Mouse (Mus musculus): ENCODE measurements around the gene Fars2. TPM values are rescaled to one million over a fixed set of nuclear protein-coding genes. Genes with fewer than 3 reads are reported as not detected.

Gene Fars2
- total RNA-seq (2014; fragmentation: Nextera tagmentation) (35.2 and 40.0 TPM in 2 replicates), total RNA-seq (2017) (57.4 and 64.2 TPM in 2 replicates)

GRCm38 (mm10) chr13:36117143-36118014 is at the start of gene Fars2, which contains the start of gene Lyrm4:
Gene Fars2 (plus strand): TSS chr13:36117412.
Gene Lyrm4 (minus strand): TSS chr13:36117526.
- peak; percentile 94 for ATAC-seq (replicated peaks; ENCODE audit: poor library complexity, severe bottlenecking)

- peak; percentile 100 for ATAC-seq (replicated peaks; ENCODE audit: poor library complexity, severe bottlenecking)
These were observed 42.7 kb upstream of the Fars2 start for GRCm38 (mm10) chr13:36074484-36074883.

- no peak for ATAC-seq (replicated peaks; ENCODE audit: poor library complexity, severe bottlenecking)
These were observed 35.6 kb upstream of the Fars2 start for GRCm38 (mm10) chr13:36081591-36081990.

GRCm38 (mm10) chr13:36084701-36085100 is 32.5 kb upstream of the Fars2 start:
- ATAC-seq (replicated peaks; ENCODE audit: poor library complexity, severe bottlenecking): no peak

GRCm38 (mm10) chr13:36085971-36086370 is 31.2 kb upstream of the Fars2 start:
- no peak for ATAC-seq (replicated peaks; ENCODE audit: poor library complexity, severe bottlenecking)

GRCm38 (mm10) chr13:36086608-36087391 is 30.4 kb upstream of the Fars2 start:
- peak; percentile 72 for ATAC-seq (replicated peaks; ENCODE audit: poor library complexity, severe bottlenecking)

- no peak for ATAC-seq (replicated peaks; ENCODE audit: poor library complexity, severe bottlenecking)
These were observed 29.8 kb upstream of the Fars2 start for GRCm38 (mm10) chr13:36087427-36087826.

- peak; percentile 91 for ATAC-seq (replicated peaks; ENCODE audit: poor library complexity, severe bottlenecking)
These were observed 29.0 kb upstream of the Fars2 start for GRCm38 (mm10) chr13:36088168-36088567.

- ATAC-seq (replicated peaks; ENCODE audit: poor library complexity, severe bottlenecking): no peak
These were observed 20.4 kb upstream of the Fars2 start for GRCm38 (mm10) chr13:36096684-36097383.

GRCm38 (mm10) chr13:36105591-36105990 is 11.6 kb upstream of the Fars2 start:
- no peak for ATAC-seq (replicated peaks; ENCODE audit: poor library complexity, severe bottlenecking)

- ATAC-seq (replicated peaks; ENCODE audit: poor library complexity, severe bottlenecking): peak; percentile 96
These were observed 8.7 kb upstream of the Fars2 start for GRCm38 (mm10) chr13:36108528-36108927.

- no peak for ATAC-seq (replicated peaks; ENCODE audit: poor library complexity, severe bottlenecking)
These were observed 5.9 kb upstream of the Fars2 start for GRCm38 (mm10) chr13:36111331-36111730.

GRCm38 (mm10) chr13:36113181-36113580 is 4.0 kb upstream of the Fars2 start:
- no peak for ATAC-seq (replicated peaks; ENCODE audit: poor library complexity, severe bottlenecking)

- ATAC-seq (replicated peaks; ENCODE audit: poor library complexity, severe bottlenecking): 0 out of 2 replicates have a peak, but pooled peaks have one; percentile 8
These were observed 581 bp upstream of the Fars2 start for GRCm38 (mm10) chr13:36116520-36117142.

- ATAC-seq (replicated peaks; ENCODE audit: poor library complexity, severe bottlenecking): no peak
These were observed 2.5 kb downstream of the Fars2 start for GRCm38 (mm10) chr13:36119684-36120083.

GRCm38 (mm10) chr13:36120606-36121005 is 3.4 kb downstream of the Fars2 start:
- ATAC-seq (replicated peaks; ENCODE audit: poor library complexity, severe bottlenecking): no peak

GRCm38 (mm10) chr13:36129360-36130054 is 12.3 kb downstream of the Fars2 start:
- ATAC-seq (replicated peaks; ENCODE audit: poor library complexity, severe bottlenecking): no peak

GRCm38 (mm10) chr13:36131401-36131800 is 14.2 kb downstream of the Fars2 start:
- no peak for ATAC-seq (replicated peaks; ENCODE audit: poor library complexity, severe bottlenecking)

GRCm38 (mm10) chr13:36131992-36132649 is 14.9 kb downstream of the Fars2 start:
- peak; percentile 95 for ATAC-seq (replicated peaks; ENCODE audit: poor library complexity, severe bottlenecking)

All from granulocyte monocyte progenitor cell, adult 5-6 weeks (primary cell).